Mouse (Mus musculus) CH12F3 (cell line): Measurements from ENCODE around the gene B2m.

Source experiments
- in situ Hi-C: fragments of 300-500 bp; cut with MboI; formaldehyde crosslinking; loops from 2 replicates; pipeline ENCODE4 v1.14.3; 2020; ENCODE audit warnings: low sequenced_read_pairs

B2m gene

DNA sequence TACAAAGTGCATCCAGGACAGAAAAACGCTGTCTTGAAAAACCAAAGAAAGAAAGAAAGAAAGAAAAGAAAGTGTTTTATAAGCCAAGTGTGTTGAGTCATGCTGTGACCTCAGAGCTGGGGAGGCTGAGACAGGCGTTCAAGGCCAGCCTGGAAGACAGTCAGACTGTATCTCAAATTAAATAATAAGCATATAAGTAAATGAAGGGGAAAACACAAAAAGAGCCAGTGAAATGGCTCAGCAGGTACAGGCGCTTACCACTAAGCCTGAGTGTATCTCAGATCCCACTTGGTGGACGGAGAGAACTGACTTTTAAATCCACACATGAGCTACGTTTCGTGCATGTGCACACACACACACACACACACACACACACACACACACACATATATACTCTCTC, 1.8 kb downstream of the B2m start:
- in situ Hi-C loops = no loop called here

DNA sequence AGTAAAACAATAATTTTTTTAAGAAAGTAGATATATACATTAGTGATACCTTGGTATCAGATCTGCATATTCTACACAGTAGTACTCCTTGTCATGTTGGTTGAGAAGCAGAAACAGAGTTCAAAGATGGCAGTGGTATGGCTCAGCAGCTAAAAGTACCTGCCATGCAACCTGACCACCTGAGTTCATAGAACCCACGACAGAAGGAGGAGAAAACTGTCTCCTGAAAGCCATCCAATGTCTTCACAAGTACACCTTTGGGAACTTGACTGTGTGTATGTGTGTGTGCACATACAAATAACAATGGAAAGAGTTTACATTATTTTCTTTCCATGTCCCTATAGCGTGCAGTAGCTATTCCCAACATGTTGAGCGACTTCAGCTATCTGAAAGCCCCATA, 2.2 kb downstream of the B2m start:
- in situ Hi-C loops = no loop called here

DNA sequence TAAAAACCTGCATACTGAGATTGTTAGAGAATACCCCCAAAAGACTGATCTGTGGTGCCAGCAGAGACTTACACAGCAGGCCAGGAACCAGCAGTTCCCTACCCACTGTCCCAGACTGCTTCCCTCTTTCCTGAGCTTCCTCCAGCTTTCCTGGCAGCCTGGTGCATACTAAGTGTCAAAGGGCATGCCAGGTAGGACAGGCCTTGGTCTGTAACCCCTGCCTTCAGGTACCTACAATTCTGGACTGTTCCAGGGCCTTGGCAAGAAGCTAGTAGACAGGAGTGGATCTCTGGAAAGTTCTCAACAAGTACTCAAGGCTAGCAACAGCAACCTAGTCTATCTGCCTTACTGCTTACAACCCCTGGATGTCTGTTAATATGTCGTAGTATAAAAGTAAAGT, 3.7 kb downstream of the B2m start:
- in situ Hi-C loops = no loop called here

DNA sequence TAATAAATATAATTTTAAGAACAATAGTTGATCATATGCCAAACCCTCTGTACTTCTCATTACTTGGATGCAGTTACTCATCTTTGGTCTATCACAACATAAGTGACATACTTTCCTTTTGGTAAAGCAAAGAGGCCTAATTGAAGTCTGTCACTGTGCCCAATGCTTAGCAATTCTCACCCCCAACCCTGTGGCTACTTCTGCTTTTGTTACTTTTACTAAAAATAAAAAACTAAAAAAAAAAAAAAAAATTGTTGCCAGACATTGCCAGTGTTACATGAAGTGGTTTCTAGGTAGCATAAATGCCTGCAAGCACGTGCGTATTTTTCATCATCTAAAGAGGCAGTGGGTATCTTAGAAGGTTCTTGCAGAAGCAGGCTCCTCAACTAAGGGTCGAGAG, 5.4 kb downstream of the B2m start:
- in situ Hi-C loops = no loop called here

DNA sequence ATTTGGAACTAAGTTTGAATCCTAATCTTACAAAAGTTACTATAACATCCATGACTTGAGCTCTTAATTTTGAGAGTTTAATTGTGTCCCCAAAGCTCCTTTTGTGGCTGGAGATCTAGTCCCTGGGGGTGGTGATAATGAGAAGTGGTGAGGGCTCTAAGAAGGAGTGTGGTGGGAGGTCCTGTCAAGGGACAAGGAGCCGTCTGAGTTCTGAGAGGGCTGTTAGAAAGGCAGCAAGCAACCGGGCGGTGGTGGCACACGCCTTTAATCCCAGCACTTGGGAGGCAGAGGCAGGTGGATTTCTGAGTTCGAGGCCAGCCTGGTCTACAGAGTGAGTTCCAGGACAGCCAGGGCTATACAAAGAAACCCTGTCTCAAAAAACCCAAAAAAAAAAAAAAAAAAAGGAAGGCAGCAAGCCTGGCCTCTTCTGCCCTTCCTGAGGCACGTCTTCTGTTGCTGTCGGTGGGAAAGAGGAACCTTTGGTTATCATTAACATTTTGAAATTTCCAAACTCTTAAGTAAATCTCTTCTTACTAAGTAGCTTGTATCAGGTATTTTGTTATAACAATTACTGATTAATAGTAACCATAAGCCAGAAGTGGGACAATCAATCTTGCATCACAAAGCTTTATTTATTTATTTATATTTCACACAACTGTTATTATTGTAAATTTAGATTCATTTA, 6.3 kb downstream of the B2m start:
- in situ Hi-C loops = no loop called here

DNA sequence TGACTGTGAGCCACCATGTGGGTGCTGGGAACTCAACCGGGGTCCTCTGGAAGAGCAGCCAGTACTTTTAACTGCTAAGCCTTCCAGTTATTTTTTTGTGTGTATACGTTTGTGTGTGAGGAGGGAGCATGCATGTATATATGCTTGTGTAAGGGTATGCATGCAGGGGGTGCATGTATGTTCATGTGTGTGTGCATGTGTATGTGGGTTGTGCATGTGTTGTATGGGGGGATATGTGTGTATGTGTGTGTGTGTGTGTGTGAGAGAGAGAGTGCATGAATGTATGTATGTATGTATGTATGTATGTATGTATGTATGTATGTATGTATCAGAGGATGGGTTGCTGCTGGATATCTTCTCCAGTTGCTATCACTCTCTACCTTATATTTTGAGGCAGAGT, 7.0 kb downstream of the B2m start:
- in situ Hi-C loops = no loop called here

DNA sequence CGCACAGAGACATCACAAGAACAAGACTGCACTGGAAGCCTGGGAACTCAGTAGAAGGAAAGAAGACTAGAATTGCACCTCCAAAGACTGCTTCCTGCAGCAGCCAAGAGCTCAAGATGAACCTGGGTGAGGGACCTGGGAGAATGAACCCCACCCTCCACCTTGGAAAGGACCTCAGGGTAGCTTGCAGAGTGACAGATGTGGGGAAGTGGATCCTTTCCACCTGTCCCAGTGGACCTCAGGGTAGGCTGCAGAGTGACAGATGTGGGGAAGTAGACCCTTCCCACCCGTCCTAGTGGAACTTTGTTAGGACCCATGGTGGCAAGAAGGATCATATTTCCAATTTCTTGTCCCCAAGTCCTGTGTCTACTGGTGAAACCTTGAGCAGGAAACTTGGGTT, 7.8 kb downstream of the B2m start:
- in situ Hi-C loops = no loop called here

DNA sequence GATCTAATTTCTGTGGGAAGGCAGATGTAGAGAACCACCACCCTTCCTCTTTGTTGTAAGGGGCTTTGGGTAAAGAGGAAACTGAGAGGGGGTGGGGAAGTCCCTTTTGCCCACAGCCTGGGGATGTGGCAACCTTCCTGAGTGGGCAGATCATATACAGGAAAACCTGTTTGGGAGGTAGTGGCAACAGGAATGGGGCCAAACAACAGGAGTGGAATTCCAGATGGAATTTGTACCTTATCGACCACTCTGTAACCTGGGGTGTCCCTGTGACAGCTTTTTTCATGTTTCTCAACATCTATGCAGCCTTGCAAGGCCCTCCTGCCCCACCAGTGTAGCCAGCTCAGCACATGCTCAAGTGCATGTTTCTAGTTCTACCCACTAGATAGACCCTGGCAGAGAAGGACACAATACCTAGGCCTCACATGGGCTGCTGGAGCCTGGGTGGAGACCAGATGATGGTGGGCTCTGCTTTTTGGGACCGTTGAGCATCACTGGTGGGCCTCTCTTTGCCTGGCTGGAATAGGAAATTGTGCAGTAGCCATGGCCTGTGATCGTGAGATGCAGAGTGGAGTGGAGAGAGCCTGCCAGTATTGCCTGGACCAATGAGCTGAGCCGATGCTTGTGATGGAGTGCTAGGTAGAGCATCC, 8.7 kb downstream of the B2m start:
- in situ Hi-C loops = no loop called here

DNA sequence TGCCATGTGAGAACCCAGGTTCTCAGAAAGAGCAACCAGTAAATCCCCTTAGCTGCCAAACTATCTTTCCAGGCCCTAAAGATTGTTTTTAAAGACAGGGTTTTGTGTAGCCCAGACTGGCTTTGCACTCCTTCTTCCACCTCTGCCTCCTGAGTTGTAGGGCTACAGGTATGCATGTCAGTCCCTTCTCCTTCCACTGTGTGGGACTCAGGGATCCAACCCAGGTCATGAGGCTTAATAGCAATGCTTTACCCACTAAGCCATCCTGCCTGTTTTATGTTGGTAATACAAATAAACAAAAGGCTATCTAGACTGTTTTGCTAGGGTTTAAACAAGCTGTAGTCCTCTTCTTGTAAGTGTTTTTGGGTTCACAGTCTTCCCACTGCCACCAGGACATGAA, 10.1 kb downstream of the B2m start:
- in situ Hi-C loops = no loop called here

DNA sequence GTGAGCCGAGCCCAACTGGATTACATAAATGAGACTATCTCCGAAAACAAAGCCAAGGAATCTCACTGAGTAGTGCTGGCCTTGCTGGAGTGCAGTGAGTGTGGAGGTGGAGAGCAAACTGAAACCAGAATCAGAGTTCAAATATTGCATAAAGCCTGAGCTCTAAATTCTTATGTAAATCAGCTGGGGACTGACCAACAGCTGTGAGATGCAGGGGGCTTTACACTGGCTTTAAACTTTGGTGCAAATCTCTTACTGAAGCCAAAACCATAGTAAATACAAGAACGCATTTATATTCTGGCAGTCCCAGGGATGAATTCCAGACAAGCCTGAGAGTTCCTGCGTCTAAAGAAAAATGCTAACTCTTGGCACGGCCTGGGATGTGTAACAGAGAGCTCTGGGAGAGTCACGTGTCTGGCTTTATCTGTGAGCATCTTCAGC, 10.9 kb downstream of the B2m start:
- in situ Hi-C loops = no loop called here

DNA sequence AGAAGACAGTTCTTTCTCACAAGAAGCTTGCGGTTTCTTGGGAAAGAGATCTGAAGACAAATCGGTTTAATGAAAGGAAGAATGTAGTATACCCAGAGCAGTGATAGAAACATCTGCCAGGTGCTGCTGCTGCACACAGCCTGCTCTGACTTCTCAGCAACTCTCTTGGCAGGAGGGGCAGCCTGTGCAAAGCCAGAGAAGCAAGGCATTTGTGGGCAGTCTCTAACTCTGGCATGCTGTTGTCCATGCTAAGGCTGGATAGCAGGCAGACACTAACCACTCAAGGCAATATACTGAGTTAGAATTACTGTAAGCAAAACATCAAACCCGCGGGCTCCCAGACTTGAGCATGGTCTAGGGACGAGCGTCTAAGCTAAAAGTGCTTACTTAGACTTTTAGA, 12.2 kb downstream of the B2m start:
- in situ Hi-C loops = no loop called here

DNA sequence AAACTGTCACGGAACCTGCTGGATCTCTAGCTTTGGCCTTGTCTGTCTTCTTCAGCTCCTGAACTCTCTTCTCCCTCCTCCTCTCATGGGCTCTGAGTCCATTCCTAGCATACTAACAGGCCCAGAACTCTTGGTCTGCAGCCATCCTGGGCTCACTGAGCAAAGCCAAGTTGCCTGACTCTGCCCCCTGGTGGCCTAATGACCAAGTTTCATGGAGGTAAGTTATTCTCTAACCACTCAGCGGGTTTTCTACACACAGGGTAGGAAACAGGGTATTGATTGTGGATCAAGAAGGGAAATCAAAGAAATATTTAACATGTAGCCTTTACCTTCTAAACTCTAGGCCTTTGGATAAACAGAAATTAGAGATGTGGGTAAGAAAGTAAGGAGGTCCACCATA, 13.2 kb downstream of the B2m start, which contains the start of gene Trim69:
Trim69 (plus strand) TSS at position 21 of the 400 bp plus-strand sequence.
- in situ Hi-C loops = no loop called here

DNA sequence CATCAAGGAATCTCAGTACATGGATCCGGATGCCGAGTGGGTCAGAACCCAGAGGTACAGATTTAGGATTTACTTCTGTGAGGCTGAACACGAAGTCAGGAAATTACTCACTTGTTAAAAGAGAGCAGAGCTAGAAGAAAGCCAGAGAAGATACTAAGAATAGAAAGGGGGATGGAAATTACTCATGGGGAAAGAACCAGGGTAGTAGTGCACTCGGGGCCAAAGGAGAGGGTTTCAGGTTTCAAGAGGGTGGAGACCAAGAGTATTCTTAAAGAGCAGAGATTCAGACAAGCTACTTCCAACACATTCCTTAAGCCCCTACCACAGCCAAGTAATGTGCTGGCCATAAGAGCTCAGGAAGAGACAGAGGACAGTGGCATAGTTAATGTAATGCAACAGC, 14.1 kb downstream of the B2m start:
- in situ Hi-C loops = no loop called here

DNA sequence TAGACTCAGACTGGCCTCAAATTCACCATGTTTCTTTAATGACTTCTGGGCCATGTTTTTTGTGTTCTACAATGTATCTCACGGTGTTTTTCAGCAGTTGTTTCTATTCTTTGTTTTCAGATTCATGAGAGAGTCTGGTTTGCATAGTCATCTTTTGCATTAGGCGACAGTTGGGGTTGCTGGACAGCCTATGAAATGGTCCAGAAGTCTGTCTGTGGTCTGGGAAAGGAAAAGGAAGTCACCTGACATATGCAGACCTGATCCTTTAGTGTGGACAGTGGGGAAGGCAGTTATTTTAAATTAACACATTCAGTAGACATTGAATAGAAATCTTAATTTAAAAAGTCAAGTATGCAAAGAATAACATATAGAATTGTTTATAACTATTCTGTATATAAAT, 15.0 kb downstream of the B2m start:
- in situ Hi-C loops = no loop called here

DNA sequence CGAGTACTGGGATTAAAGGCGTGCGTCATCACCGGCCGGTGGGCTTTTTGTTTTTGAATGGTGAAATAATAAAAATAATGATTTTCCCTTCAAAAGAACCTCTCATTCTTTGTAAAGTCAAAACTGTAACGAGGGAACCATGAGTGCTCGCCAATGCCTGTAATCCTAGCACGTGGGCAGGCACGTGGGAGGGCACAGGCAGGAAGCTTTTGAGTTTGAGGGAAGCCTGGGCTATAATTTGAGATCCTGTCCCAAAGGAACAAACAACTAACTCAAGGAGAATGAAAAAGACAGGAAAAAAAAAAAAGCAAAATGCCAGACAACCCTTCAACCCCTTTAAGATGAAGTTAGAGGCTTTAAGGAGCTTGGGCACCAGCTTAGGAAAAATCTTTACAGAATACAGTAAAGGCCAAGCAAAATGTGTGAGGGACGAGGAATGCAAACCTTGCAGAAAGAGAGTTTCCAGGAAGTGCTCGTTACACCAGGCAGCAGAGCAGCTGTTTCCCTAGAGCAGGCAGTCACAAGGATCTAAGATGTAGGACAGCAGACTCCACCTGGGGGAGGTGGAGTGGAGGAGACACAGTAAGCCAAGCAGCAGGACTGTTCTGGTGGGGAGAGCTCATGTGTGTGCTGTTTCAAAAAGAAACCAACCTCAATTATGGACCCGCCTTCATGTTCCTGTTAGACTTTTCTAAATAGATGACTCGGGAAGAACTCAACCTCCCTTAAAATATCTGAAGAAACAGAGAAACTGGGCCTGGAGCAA, 16.1 kb downstream of the B2m start:
- in situ Hi-C loops = no loop called here

DNA sequence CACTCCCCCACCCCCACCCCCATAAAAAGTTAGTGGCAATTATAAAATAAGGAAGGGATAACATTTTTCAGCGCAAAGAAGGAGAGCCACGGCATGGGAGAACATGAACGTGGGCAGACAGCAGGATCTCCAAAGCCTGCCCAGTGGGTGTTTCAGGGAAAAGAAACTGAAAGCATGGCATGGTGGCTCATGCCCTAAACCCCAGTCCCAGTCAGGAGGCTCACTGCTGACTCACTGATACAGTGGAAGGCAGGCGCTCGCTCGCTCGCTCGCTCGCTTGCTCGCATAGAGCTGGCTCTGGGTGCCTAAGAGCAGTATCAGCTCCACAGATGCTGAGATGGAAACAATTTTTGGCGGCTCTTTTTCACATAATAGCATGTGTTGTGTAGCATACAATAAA, 16.8 kb downstream of the B2m start:
- in situ Hi-C loops = no loop called here

DNA sequence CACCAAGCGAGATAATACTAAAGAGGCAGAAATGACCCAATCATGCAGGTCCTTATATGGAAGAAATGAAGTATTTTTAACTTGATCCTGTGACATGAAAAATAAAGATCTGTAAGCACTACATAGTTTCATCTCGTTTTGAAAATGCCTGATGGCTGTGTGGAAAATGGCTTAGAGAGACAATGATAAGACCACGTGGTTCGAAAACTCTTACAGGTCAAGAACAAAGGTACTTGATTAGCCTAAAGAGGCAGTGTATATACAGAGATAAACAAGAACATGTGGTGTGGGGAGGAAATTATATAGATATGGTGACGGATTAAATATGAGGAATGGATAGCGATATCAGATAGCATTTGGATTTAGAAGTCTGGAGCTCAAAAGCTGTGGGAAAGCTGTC, 23.8 kb downstream of the B2m start:
- in situ Hi-C loops = no loop called here

DNA sequence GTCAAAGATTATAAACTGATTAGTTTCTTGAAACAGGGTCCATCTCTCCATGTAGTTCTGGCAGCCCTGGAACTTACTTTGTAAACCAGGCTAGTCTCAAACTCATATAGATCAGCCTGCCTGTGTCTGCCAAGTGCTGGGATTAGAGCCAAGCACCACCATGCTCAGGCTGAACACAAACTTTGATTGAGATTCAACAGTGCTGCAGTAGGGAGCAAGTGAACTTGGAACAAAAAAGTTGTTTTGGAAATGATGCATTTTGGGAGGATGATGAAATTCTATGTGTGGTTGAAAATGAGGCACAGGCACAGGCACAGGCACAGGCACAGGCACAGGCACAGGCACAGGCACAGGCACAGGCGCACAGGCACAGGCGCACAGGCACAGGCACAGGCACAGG, 24.7 kb downstream of the B2m start:
- in situ Hi-C loops = no loop called here

DNA sequence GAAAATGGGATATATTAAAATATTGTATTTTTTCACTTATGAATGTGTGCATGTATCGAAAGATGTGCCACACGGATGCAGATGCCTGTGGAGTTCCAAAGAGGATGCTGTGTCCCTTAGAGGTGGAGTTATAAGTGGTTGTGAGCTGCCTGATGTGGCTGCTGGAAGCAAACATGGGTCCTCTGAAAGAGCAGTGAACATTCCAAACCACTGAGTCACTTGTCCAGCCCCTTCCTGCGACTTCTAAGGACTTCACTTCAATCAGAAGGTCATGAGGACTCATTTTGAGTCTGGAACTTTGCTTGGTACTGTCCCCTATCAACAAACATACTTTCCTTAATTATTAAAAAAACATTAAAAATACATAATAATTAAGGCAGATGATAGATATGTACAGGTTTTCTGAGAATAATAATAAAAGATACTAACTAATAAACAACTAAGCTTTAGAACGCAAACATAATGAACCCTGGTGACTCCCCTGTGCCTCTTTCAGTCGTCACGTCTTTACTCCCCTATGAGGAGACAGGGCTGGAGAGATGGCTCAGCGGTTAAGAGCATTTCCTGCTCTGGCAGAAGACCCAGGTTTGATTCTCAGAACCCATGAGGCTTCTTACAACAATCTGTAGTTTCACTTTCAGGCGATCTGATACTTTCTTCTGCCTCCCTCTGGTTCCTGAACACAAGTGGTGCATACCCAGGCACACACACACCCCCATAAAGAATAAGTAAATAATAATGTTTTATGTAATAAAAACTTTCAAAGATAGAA, 32.8 kb downstream of the B2m start:
- in situ Hi-C loops = no loop called here

DNA sequence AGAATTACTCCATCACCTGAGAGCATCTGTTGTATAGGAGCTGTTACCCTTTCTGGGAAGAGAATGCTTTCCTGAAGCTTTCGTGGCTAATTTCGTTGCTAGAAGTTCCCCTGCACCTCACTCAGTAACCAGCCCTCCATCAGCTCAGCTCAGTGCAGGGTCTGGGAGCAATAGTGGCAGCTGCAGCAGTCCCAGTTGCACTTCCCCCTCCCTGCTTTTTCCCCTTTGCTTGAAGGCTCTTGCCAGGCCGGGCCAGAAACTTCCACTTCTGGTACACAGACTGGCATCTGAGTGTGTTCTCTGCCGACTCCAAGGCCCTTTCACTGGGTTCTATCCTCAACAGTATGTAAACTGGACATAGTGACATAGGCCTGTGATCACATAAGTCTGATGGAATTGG, 37.6 kb downstream of the B2m start:
- in situ Hi-C loops = no loop called here

DNA sequence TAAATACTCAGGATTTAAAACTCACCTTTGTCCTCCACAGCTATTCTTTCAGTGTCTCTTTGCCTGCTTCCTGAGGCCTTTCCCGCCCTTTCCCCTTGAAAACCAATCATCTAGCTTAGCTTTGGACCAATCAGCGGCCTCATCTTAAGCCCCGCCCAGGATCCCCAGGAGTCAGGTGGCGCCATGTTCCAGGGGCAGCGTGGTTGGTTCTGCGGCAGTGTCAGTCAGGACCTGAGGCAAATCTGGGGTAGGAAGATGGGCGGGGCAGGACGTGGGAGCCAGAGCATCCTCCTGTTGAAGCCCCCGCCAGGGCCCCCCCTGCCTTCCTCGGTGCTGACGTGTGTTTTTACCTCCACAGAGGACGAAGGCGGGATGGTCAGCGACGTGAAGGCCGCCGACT, 38.6 kb downstream of the B2m start, which contains the start of the genes Patl2 and Terb2:
Patl2 (minus strand) TSS at position 84 of the 400 bp plus-strand sequence.
Terb2 (plus strand) TSS at position 167 of the 400 bp plus-strand sequence.
- in situ Hi-C loops = no loop called here
